Mouse (Mus musculus): ENCODE results near the gene Zfyve9. TPM values are rescaled to one million over a fixed set of nuclear protein-coding genes. Genes with fewer than 3 reads are reported as not detected.

Gene Zfyve9
- polyA plus RNA-seq, 1 experiment, result 6.5 TPM

- no peaks in the 10 kb centered on the region for H3K36me3 ChIP-seq (ENCODE audit: control insufficient read depth, insufficient read depth, low read length)
- no peak for TF ChIP-seq POLR2A (IDR thresholded peaks at IDR 0.05; ENCODE audit: low read depth, low read length)
- TF ChIP-seq CTCF (conservative IDR thresholded peaks at IDR 0.05; ENCODE audit: insufficient read depth, insufficient read length, low read depth, low read length), result no peak
- H3K4me1 ChIP-seq (ENCODE audit: control insufficient read depth, insufficient read depth, low read length), result no peaks in the 10 kb centered on the region
- no peak for DNase-seq
- H3K27ac ChIP-seq (ENCODE audit: insufficient read depth, low read depth, low read length), result no peak overlapping the region
- no peak overlapping the region for H3K4me3 ChIP-seq (ENCODE audit: insufficient read depth, low read depth, low read length)
- 62% methylated on average over 1 of the region's 1 CpGs for WGBS
- no peaks in the 10 kb centered on the region for H3K27me3 ChIP-seq (replicated peaks; ENCODE audit: control insufficient read depth, insufficient read depth, low read length)
These were observed 50.1 kb downstream of the Zfyve9 start for GRCm38 (mm10) chr4:108730450-108730849.

- Histone ChIP-seq H3K4me3 (ENCODE audit: insufficient read depth, low read depth, low read length) (no peak overlapping the region), H3K27me3 (replicated peaks; ENCODE audit: control insufficient read depth, insufficient read depth, low read length) (no peaks in the 10 kb centered on the region), H3K27ac (ENCODE audit: insufficient read depth, low read depth, low read length) (no peak overlapping the region), H3K4me1 (ENCODE audit: control insufficient read depth, insufficient read depth, low read length) (no peaks in the 10 kb centered on the region), H3K36me3 (ENCODE audit: control insufficient read depth, insufficient read depth, low read length) (peaks cover 3% of the 10 kb centered on the region; the same call in 1 of the 2 replicates)
- WGBS, result 57% methylated on average over 2 of the region's 2 CpGs
- no peak for DNase-seq
- TF ChIP-seq CTCF (conservative IDR thresholded peaks at IDR 0.05; ENCODE audit: insufficient read depth, insufficient read length, low read depth, low read length) (no peak), POLR2A (IDR thresholded peaks at IDR 0.05; ENCODE audit: low read depth, low read length) (no peak)
These were observed 56.5 kb downstream of the Zfyve9 start for GRCm38 (mm10) chr4:108724102-108724501.

GRCm38 (mm10) chr4:108721245-108721784 lies 59.3 kb downstream of the Zfyve9 start:
- TF ChIP-seq CTCF (conservative IDR thresholded peaks at IDR 0.05; ENCODE audit: insufficient read depth, insufficient read length, low read depth, low read length) (no peak), POLR2A (IDR thresholded peaks at IDR 0.05; ENCODE audit: low read depth, low read length) (no peak)
- Histone ChIP-seq H3K4me3 (ENCODE audit: insufficient read depth, low read depth, low read length) (no peak overlapping the region), H3K27me3 (replicated peaks; ENCODE audit: control insufficient read depth, insufficient read depth, low read length) (no peaks in the 10 kb centered on the region), H3K36me3 (ENCODE audit: control insufficient read depth, insufficient read depth, low read length) (peaks cover 3% of the 10 kb centered on the region; the same call in 1 of the 2 replicates), H3K4me1 (ENCODE audit: control insufficient read depth, insufficient read depth, low read length) (no peaks in the 10 kb centered on the region), H3K27ac (ENCODE audit: insufficient read depth, low read depth, low read length) (no peak overlapping the region)
- no peak for DNase-seq
- 90% methylated on average over 3 of the region's 3 CpGs for WGBS

GRCm38 (mm10) chr4:108719349-108719748 lies 61.2 kb downstream of the Zfyve9 start, which contains the start of gene 3110021N24Rik:
TSS of gene 3110021N24Rik (plus strand) at chr4:108719649.
- no peaks in the 10 kb centered on the region for H3K4me1 ChIP-seq (ENCODE audit: control insufficient read depth, insufficient read depth, low read length)
- peaks cover 3% of the 10 kb centered on the region; the same call in 1 of the 2 replicates for H3K36me3 ChIP-seq (ENCODE audit: control insufficient read depth, insufficient read depth, low read length)
- no peak within 1 kb of the TSS for H3K27ac ChIP-seq (ENCODE audit: insufficient read depth, low read depth, low read length)
- WGBS, result 87% methylated on average over 5 of the region's 5 CpGs
- DNase-seq, result no peak
- no peaks in the 10 kb centered on the region for H3K27me3 ChIP-seq (replicated peaks; ENCODE audit: control insufficient read depth, insufficient read depth, low read length)
- no peak for TF ChIP-seq CTCF (conservative IDR thresholded peaks at IDR 0.05; ENCODE audit: insufficient read depth, insufficient read length, low read depth, low read length)
- no peak within 1 kb of the TSS for H3K4me3 ChIP-seq (ENCODE audit: insufficient read depth, low read depth, low read length)

GRCm38 (mm10) chr4:108708209-108708608 lies 72.4 kb downstream of the Zfyve9 start:
- TF ChIP-seq CTCF (conservative IDR thresholded peaks at IDR 0.05; ENCODE audit: insufficient read depth, insufficient read length, low read depth, low read length) (no peak), POLR2A (IDR thresholded peaks at IDR 0.05; ENCODE audit: low read depth, low read length) (no peak)
- Histone ChIP-seq H3K27ac (ENCODE audit: insufficient read depth, low read depth, low read length) (no peak overlapping the region), H3K27me3 (replicated peaks; ENCODE audit: control insufficient read depth, insufficient read depth, low read length) (no peaks in the 10 kb centered on the region), H3K36me3 (ENCODE audit: control insufficient read depth, insufficient read depth, low read length) (no peaks in the 10 kb centered on the region), H3K4me3 (ENCODE audit: insufficient read depth, low read depth, low read length) (no peak overlapping the region), H3K4me1 (ENCODE audit: control insufficient read depth, insufficient read depth, low read length) (no peaks in the 10 kb centered on the region)
- DNase-seq, result no peak
- 77% methylated on average over 5 of the region's 5 CpGs for WGBS

- peak; percentile 59 for DNase-seq
- 56% methylated on average over 3 of the region's 3 CpGs for WGBS
These were observed 83.7 kb downstream of the Zfyve9 start for GRCm38 (mm10) chr4:108696934-108697333.

GRCm38 (mm10) chr4:108691469-108691868 lies 89.1 kb downstream of the Zfyve9 start:
- no peak for DNase-seq
- Histone ChIP-seq H3K27ac (ENCODE audit: insufficient read depth, low read depth, low read length) (no peak overlapping the region), H3K4me1 (ENCODE audit: control insufficient read depth, insufficient read depth, low read length) (no peaks in the 10 kb centered on the region), H3K4me3 (ENCODE audit: insufficient read depth, low read depth, low read length) (no peak overlapping the region), H3K36me3 (ENCODE audit: control insufficient read depth, insufficient read depth, low read length) (peaks cover 4% of the 10 kb centered on the region), H3K27me3 (replicated peaks; ENCODE audit: control insufficient read depth, insufficient read depth, low read length) (no peaks in the 10 kb centered on the region)
- TF ChIP-seq POLR2A (IDR thresholded peaks at IDR 0.05; ENCODE audit: low read depth, low read length) (no peak), CTCF (conservative IDR thresholded peaks at IDR 0.05; ENCODE audit: insufficient read depth, insufficient read length, low read depth, low read length) (no peak)

More at GRCm38 (mm10) chr4:108696934-108697333, 83.7 kb downstream of the Zfyve9 start:
- H3K4me3 ChIP-seq (ENCODE audit: insufficient read depth, low read depth, low read length), result no peak overlapping the region
- H3K27ac ChIP-seq (ENCODE audit: insufficient read depth, low read depth, low read length), result no peak overlapping the region
- peak; percentile 70 for TF ChIP-seq CTCF (conservative IDR thresholded peaks at IDR 0.05; ENCODE audit: insufficient read depth, insufficient read length, low read depth, low read length)
- no peak for TF ChIP-seq POLR2A (IDR thresholded peaks at IDR 0.05; ENCODE audit: low read depth, low read length)
- H3K4me1 ChIP-seq (ENCODE audit: control insufficient read depth, insufficient read depth, low read length), result no peaks in the 10 kb centered on the region
- no peaks in the 10 kb centered on the region; the same call in 1 of the 2 replicates for H3K36me3 ChIP-seq (ENCODE audit: control insufficient read depth, insufficient read depth, low read length)
- H3K27me3 ChIP-seq (replicated peaks; ENCODE audit: control insufficient read depth, insufficient read depth, low read length), result no peaks in the 10 kb centered on the region

All from kidney, adult 2 months (tissue).